Mouse (Mus musculus) limb, embryonic 14.5 days (tissue): ENCODE results near the gene Tspyl3. TPM values are rescaled to one million over a fixed set of nuclear protein-coding genes. Genes with fewer than 3 reads are reported as not detected.

ENCODE experiments used
- ATAC-seq: fragments of 200-750 bp; cut with Nextera tagmentation; 2 replicates; pipeline ENCODE4 v1.8.0; 2017; ENCODE audit warnings: low read depth, moderate number of reproducible peaks, moderate TSS enrichment; ENCODE audit not compliant: low FRiP score
- DNase-seq: peaks from one replicate; pipeline ENCODE4 v3.0.0-alpha.2; 2015; ENCODE audit warnings: low spot score
- H3K27ac ChIP-seq: fragments of 300-500 bp; sonication (generic); replicated peaks from 2 replicates; pipeline ENCODE4 v1.5.1; 2014; ENCODE audit warnings: low read depth, mild to moderate bottlenecking, low read length, moderate library complexity, mixed read lengths
- H3K27me3 ChIP-seq: fragments of 300-500 bp; sonication (generic); 2 replicates; pipeline ENCODE4 v1.6.1; 2014; ENCODE audit warnings: low read length, mixed read lengths; ENCODE audit not compliant: control insufficient read depth, insufficient read depth
- H3K36me3 ChIP-seq: fragments of 300-500 bp; sonication (generic); 2 replicates; pipeline ENCODE4 v1.6.1; 2014; ENCODE audit warnings: mild to moderate bottlenecking, low read length, moderate library complexity, mixed read lengths; ENCODE audit not compliant: control insufficient read depth, insufficient read depth
- H3K4me1 ChIP-seq: fragments of 300-500 bp; sonication (generic); 2 replicates; pipeline ENCODE4 v1.6.1; 2014; ENCODE audit warnings: antibody characterized with exemption, low read length, mixed read lengths; ENCODE audit not compliant: control insufficient read depth, insufficient read depth
- H3K4me2 ChIP-seq: fragments of 300-500 bp; sonication (generic); replicated peaks from 2 replicates; pipeline ENCODE4 v1.6.1; 2014; ENCODE audit warnings: low read depth, mild to moderate bottlenecking, low read length, moderate library complexity; ENCODE audit not compliant: severe bottlenecking
- H3K4me3 ChIP-seq: fragments of 300-500 bp; sonication (generic); replicated peaks from 2 replicates; pipeline ENCODE4 v1.5.1; 2014; ENCODE audit warnings: low read length
- H3K9ac ChIP-seq: fragments of 300-500 bp; sonication (generic); 2 replicates; pipeline ENCODE4 v1.6.1; 2014; ENCODE audit warnings: mild to moderate bottlenecking, low read depth, low read length, moderate library complexity; ENCODE audit not compliant: severe bottlenecking
- H3K9me3 ChIP-seq: fragments of 300-500 bp; sonication (generic); 2 replicates; pipeline ENCODE4 v1.6.1; 2016; ENCODE audit warnings: low read length; ENCODE audit not compliant: control insufficient read depth
- POLR2A ChIP-seq: fragments of 200-500 bp; IDR thresholded peaks from 2 replicates; pipeline ENCODE4 v1.8.0; 2012; ENCODE audit warnings: inconsistent platforms, mild to moderate bottlenecking, moderate library complexity, borderline replicate concordance; ENCODE audit not compliant: insufficient read depth, insufficient read length; ENCODE audit errors: extremely low read depth
- WGBS: fragments of 180-500 bp; shearing (Covaris S2); extraction: QIAGEN DNeasy Blood & Tissue Kit; methylation state at CpG from one replicate; pipeline ENCODE4 v1.1.7; 2014; 5-methylcytosine and 5-hydroxymethylcytosine counted together
- polyA plus RNA-seq, 2 experiments: library from polyadenylated mRNA; depleted of rRNA in 1 of 2; stranded (reverse) in 1 of 2; unstranded in 1 of 2; fragments of >200 nt; fragmentation: Nextera tagmentation in 1 of 2; extraction: Ambion mirVana in 1 of 2; gene quantifications; 2 replicates each; pipeline versions ENCODE4 v1.2.1 to v1.2.3; 2012 to 2014

Gene Tspyl3
- polyA plus RNA-seq, 2 experiments = 13.1 to 13.3 TPM

DNA sequence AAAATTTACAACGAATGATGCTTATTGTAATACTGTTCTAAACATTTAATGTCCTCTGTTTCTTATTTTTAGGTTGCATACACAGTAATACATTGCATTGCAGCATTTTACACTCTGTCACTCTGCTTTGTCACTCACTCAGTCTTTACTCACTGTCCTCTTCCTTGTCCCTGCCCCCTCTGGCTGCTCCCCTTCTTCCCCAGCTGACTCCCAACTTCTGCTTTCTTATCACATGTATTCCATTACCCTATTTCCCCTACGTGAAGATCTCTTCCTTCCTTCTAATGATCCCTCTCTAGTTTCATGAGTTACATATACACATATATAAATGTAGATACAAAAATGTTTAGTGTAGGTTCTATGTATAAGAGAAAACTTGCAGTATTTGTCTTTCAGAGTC lies 26.1 kb downstream of the Tspyl3 start:
- Histone ChIP-seq H3K27me3 (no peaks in the 10 kb centered on the region), H3K4me2 (no peak overlapping the region), H3K27ac (no peak overlapping the region), H3K9me3 (no peaks in the 10 kb centered on the region), H3K4me1 (no peaks in the 10 kb centered on the region), H3K36me3 (peaks cover 75% of the 10 kb centered on the region), H3K9ac (no peak overlapping the region), H3K4me3 (no peak overlapping the region)
- ATAC-seq = no peak
- DNase-seq = no peak
- TF ChIP-seq POLR2A = no peak
- 75% methylated on average over 2 of the region's 2 CpGs for WGBS

DNA sequence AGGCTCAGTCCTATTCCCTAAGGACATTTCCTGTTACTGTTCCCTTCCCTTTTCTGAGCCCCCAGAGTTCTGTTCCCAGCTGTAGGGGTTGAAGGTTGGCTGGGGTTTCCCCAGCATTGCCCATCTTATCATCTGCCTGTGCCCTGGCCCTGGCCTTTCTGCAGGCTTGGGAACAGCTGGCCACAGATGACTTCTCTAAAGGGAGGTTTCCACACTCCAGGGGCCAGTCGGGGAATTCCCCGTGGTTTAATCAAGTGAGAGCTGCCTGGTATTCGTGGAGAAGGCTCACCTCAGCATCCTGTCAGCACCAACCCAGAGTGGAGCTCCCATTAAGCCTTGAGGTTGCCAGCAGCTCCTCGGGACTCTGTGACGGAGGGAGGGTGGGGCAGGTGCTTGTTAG lies 26.8 kb downstream of the Tspyl3 start:
- Histone ChIP-seq H3K27me3 (no peaks in the 10 kb centered on the region), H3K36me3 (peaks cover 69% of the 10 kb centered on the region), H3K4me1 (no peaks in the 10 kb centered on the region), H3K9me3 (no peaks in the 10 kb centered on the region), H3K4me2 (no peak overlapping the region), H3K4me3 (no peak overlapping the region), H3K27ac (no peak overlapping the region), H3K9ac (no peak overlapping the region)
- 70% methylated on average over 5 of the region's 5 CpGs for WGBS
- no peak for TF ChIP-seq POLR2A
- ATAC-seq (no peak), DNase-seq (no peak)

DNA sequence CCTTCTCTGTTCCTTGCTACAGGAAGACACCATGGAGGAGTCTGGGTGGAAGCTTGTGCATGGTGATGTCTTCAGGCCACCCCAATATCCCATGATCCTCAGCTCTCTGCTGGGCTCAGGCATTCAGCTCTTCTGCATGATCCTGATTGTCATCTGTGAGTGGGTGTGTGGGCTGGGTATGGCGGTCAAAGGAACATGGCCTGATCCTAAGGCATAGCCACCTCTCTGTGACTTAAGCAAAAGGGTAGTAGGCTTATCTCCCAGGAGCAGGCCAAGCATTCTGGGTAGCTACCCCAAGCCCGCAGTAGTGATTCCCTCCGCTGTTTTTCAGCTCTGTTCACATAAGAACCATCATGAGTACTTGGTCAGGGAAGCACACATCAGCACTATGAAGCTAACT lies 31.0 kb downstream of the Tspyl3 start:
- DNase-seq (no peak), ATAC-seq (no peak)
- H3K4me2 ChIP-seq = no peak overlapping the region
- no peak for TF ChIP-seq POLR2A
- H3K4me1 ChIP-seq = no peaks in the 10 kb centered on the region
- H3K4me3 ChIP-seq = no peak overlapping the region
- no peak overlapping the region for H3K27ac ChIP-seq
- peaks cover 82% of the 10 kb centered on the region for H3K36me3 ChIP-seq
- H3K9me3 ChIP-seq = no peaks in the 10 kb centered on the region
- H3K9ac ChIP-seq = no peak overlapping the region
- WGBS = 94% methylated on average over 3 of the region's 3 CpGs
- no peaks in the 10 kb centered on the region for H3K27me3 ChIP-seq

DNA sequence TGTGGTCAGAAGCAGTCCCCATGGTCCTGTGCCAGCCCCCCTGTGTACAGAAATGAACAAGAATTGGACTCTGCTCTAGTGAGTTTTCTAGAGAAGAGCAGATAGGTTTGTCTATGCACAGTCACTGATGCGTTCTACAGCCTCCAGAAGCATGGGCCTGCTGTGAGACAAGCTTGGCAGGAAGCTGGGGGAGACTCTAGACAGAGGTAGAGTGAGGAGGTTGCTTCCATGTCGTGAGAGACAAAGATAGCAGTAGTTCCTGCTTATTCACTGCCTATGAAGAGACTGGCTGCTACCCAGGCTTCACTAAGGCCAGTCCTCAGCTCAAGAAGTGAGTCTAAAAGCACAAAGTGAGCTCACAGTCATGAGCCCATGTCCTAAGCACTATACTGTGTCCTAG lies 34.0 kb downstream of the Tspyl3 start:
- WGBS = 81% methylated on average over 2 of the region's 2 CpGs

DNA sequence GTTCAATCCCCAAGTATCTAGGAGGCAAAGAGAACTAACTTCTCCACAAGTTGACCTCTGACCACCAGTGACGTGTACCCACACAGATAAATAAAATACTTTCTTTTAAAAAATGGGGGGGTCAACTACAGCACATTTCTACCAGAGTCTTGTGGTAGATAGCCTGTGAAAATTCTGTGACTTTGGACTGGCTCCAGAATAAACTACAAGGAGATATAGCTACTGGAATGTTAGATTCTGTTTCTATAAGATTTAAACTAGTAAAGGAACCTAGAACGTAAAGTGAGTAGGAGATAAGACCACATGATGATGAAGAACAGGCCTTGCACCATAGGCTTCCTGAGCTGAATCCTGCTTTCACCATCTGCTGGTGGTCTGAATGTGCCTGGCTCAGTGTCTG lies 37.4 kb downstream of the Tspyl3 start:
- Histone ChIP-seq H3K27ac (no peak overlapping the region), H3K27me3 (no peaks in the 10 kb centered on the region), H3K9ac (no peak overlapping the region), H3K4me1 (no peaks in the 10 kb centered on the region), H3K9me3 (no peaks in the 10 kb centered on the region), H3K4me2 (no peak overlapping the region), H3K4me3 (no peak overlapping the region), H3K36me3 (peaks cover 96% of the 10 kb centered on the region)
- no peak for DNase-seq
- 79% methylated on average over 2 of the region's 2 CpGs for WGBS
- TF ChIP-seq POLR2A = no peak
- no peak for ATAC-seq

More for the DNA sequence above, 34.0 kb downstream of the Tspyl3 start:
- Histone ChIP-seq H3K9ac (no peak overlapping the region), H3K4me2 (no peak overlapping the region), H3K9me3 (no peaks in the 10 kb centered on the region), H3K27ac (no peak overlapping the region), H3K4me1 (no peaks in the 10 kb centered on the region), H3K36me3 (peaks cover 90% of the 10 kb centered on the region), H3K4me3 (no peak overlapping the region), H3K27me3 (no peaks in the 10 kb centered on the region)
- TF ChIP-seq POLR2A = no peak
- ATAC-seq = no peak
- no peak for DNase-seq

DNA sequence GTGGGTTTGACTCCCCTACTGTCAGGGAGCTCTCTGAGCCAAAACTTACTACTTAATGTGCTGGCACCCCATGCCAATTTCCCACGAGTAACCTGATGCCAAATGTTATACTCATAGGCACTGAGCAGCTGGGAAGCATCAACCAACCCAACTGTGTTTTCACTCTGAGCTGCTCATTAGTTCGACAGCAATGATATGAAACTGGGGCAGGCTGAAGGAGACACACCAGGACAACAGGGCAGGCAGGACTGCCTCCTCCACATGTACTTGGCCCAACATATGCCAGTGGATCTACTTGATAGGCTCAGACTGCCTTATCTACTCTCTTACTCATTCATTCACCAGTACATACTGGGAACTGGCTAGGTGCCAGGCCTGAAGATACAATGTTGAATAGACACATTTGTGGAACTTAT lies 39.1 kb downstream of the Tspyl3 start:
- TF ChIP-seq POLR2A = no peak
- DNase-seq = no peak
- peaks cover 96% of the 10 kb centered on the region for H3K36me3 ChIP-seq
- ATAC-seq = no peak
- no peak overlapping the region for H3K27ac ChIP-seq
- H3K27me3 ChIP-seq = no peaks in the 10 kb centered on the region
- H3K4me3 ChIP-seq = no peak overlapping the region
- WGBS = 57% methylated on average over 2 of the region's 2 CpGs
- no peak overlapping the region for H3K9ac ChIP-seq
- H3K4me2 ChIP-seq = no peak overlapping the region
- H3K9me3 ChIP-seq = no peaks in the 10 kb centered on the region
- no peaks in the 10 kb centered on the region for H3K4me1 ChIP-seq
